Mouse (Mus musculus): ENCODE results near the gene Abca6. TPM values are rescaled to one million over a fixed set of nuclear protein-coding genes. Genes with fewer than 3 reads are reported as not detected.

Gene Abca6
- polyA plus RNA-seq, 1 experiment from 2014 or later, result 38.6 TPM

GRCm38 (mm10) chr11:110147640-110148039 is 103.9 kb downstream of the Abca6 start:
- Histone ChIP-seq H3K27me3 (ENCODE audit: insufficient read depth, low read length) (no peaks in the 10 kb centered on the region), H3K9ac (replicated peaks) (no peak overlapping the region), H3K9me3 (ENCODE audit: low read length) (no peaks in the 10 kb centered on the region), H3K27ac (ENCODE audit: low read depth) (no peak overlapping the region), H3K4me1 (ENCODE audit: insufficient read depth) (no peaks in the 10 kb centered on the region), H3K4me2 (ENCODE audit: low read depth, low read length) (no peak overlapping the region), H3K4me3 (ENCODE audit: low read depth, low read length) (no peak overlapping the region), H3K36me3 (replicated peaks; ENCODE audit: insufficient read depth, low read length) (no peaks in the 10 kb centered on the region; the same call in 1 of the 2 replicates)
- no peak for ATAC-seq
- TF ChIP-seq EP300 (IDR thresholded peaks at IDR 0.05; ENCODE audit: low read depth), result no peak
- TF ChIP-seq CTCF (IDR thresholded peaks at IDR 0.05; ENCODE audit: low read depth), result no peak
- DNase-seq, result no peak
- 81% methylated on average over 5 of the region's 5 CpGs for WGBS (ENCODE audit: insufficient replicate concordance)

- WGBS (ENCODE audit: insufficient replicate concordance), result 64% methylated on average over 11 of the region's 11 CpGs
- DNase-seq, result peak; percentile 35
- no peaks in the 10 kb centered on the region for H3K4me1 ChIP-seq (ENCODE audit: insufficient read depth)
- 0 out of 2 replicates have a peak overlapping the region, but pooled peaks have one; percentile 7 for H3K4me3 ChIP-seq (ENCODE audit: low read depth, low read length)
- TF ChIP-seq CTCF (IDR thresholded peaks at IDR 0.05; ENCODE audit: low read depth) (no peak), EP300 (IDR thresholded peaks at IDR 0.05; ENCODE audit: low read depth) (no peak)
- ATAC-seq, result peak; percentile 79
- H3K9ac ChIP-seq (replicated peaks), result no peak overlapping the region
- H3K36me3 ChIP-seq (replicated peaks; ENCODE audit: insufficient read depth, low read length), result no peaks in the 10 kb centered on the region; the same call in 1 of the 2 replicates
- peak overlapping the region; percentile 46 for H3K4me2 ChIP-seq (ENCODE audit: low read depth, low read length)
- H3K9me3 ChIP-seq (ENCODE audit: low read length), result no peaks in the 10 kb centered on the region
- no peaks in the 10 kb centered on the region for H3K27me3 ChIP-seq (ENCODE audit: insufficient read depth, low read length)
- peak overlapping the region; percentile 44; the same call in 1 of the 2 replicates for H3K27ac ChIP-seq (ENCODE audit: low read depth)
These were observed 106.2 kb downstream of the Abca6 start for GRCm38 (mm10) chr11:110145421-110145820.

- H3K27me3 ChIP-seq (ENCODE audit: insufficient read depth, low read length), result no peaks in the 10 kb centered on the region
- no peaks in the 10 kb centered on the region; the same call in 1 of the 2 replicates for H3K36me3 ChIP-seq (replicated peaks; ENCODE audit: insufficient read depth, low read length)
- H3K9me3 ChIP-seq (ENCODE audit: low read length), result no peaks in the 10 kb centered on the region
- WGBS (ENCODE audit: insufficient replicate concordance), result 55% methylated on average over 5 of the region's 5 CpGs
- no peak overlapping the region for H3K4me3 ChIP-seq (ENCODE audit: low read depth, low read length)
- peak; percentile 84 for ATAC-seq
- no peak overlapping the region for H3K4me2 ChIP-seq (ENCODE audit: low read depth, low read length)
- TF ChIP-seq EP300 (IDR thresholded peaks at IDR 0.05; ENCODE audit: low read depth), result no peak
- TF ChIP-seq CTCF (IDR thresholded peaks at IDR 0.05; ENCODE audit: low read depth), result no peak
- no peak overlapping the region for H3K9ac ChIP-seq (replicated peaks)
- no peak overlapping the region for H3K27ac ChIP-seq (ENCODE audit: low read depth)
- no peaks in the 10 kb centered on the region for H3K4me1 ChIP-seq (ENCODE audit: insufficient read depth)
- DNase-seq, result no peak
These were observed 120.8 kb downstream of the Abca6 start for GRCm38 (mm10) chr11:110130760-110131159.

Other genes starting within 250 kb of the Abca6 start
- gene Abca8a, start 155.8 kb downstream of the Abca6 start, polyA plus RNA-seq (2015; fragmentation: Nextera tagmentation; extraction: Ambion mirVana), result 7.0 and 11.8 TPM in 2 replicates
- 0.80 and 0.88 TPM in 2 replicates for gene Abca9, start 83.6 kb downstream of the Abca6 start, polyA plus RNA-seq (2015; fragmentation: Nextera tagmentation; extraction: Ambion mirVana)
- 1.0 and 2.3 TPM in 2 replicates for gene Abca5, start 85.9 kb upstream of the Abca6 start, polyA plus RNA-seq (2015; fragmentation: Nextera tagmentation; extraction: Ambion mirVana)
- gene Map2k6, start 147.3 kb upstream of the Abca6 start, polyA plus RNA-seq (2015; fragmentation: Nextera tagmentation; extraction: Ambion mirVana), result 3.7 and 4.2 TPM in 2 replicates

All from liver, postnatal 0 days (tissue).